Mouse (Mus musculus): ENCODE measurements at regions not wholly inside any gene's neighbourhood (a gene's known extent, or its start where the extent isn't known, plus 50 kb on each side); places are given as distances from the start of the nearest gene placed in this dataset.

GRCm38 (mm10) chr12:78098765-78099194 lies 95.3 kb upstream of the Gm6657 start:
- TF ChIP-seq CTCF (IDR thresholded peaks at IDR 0.05) (no peak), POLR2A (IDR thresholded peaks at IDR 0.05; ENCODE audit: insufficient read depth, low read depth, low read length) (no peak)

Data from heart, adult 2 months (tissue).